Mouse (Mus musculus): Measurements from ENCODE around the gene Disc1. TPM values are rescaled to one million over a fixed set of nuclear protein-coding genes. Genes with fewer than 3 reads are reported as not detected.

Gene Disc1
- polyA plus RNA-seq, 1 experiment = 0.12 TPM

DNA sequence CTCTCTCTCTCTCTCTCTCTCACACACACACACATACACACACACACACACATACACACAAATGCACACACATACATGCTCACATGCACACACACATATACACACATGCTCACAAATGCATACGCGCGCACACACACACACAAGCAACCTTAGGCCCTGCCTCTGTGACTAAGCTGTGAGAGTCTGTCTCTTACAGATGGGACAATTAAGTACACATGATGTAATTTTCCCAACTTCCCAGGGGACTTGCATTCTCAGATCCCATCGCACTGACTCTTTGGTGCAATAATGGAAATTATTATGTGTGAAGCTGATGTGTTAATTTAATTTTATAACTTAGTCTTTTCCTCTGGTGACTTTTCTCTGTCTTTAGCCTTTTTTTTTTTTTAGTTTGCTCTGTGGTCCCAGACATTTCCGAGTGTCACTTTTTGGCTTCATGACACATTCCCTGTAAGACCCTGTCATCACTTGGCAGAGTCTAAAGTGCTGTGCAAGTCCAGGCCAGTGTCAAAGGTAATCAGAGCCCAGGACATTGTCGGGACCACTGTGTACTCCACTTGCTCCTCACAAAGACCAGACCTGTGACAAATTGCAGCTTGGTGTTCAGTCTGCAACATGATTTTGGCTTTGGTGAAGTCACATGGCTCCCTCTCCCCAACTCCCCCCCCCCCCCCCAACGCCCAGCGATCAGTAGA, 205.0 kb downstream of the Disc1 start:
- TF ChIP-seq MYOG (IDR thresholded peaks at IDR 0.05; ENCODE audit: control insufficient read depth, extremely low read depth, insufficient read length) = no peak
- TF ChIP-seq MYOD1 (IDR thresholded peaks at IDR 0.05; ENCODE audit: control insufficient read depth, insufficient read length, low read depth) = no peak
- TF ChIP-seq MAX (IDR thresholded peaks at IDR 0.05) = no peak
- no peak for TF ChIP-seq USF1 (IDR thresholded peaks at IDR 0.05; ENCODE audit: low read depth)
- TF ChIP-seq FOSL1 (IDR thresholded peaks at IDR 0.05; ENCODE audit: insufficient read depth, low read length, poor library complexity, severe bottlenecking) = no peak
- TF ChIP-seq CTCF (IDR thresholded peaks at IDR 0.05; ENCODE audit: control insufficient read depth, insufficient read depth, insufficient read length) = no peak
- no peak for TF ChIP-seq CEBPB (IDR thresholded peaks at IDR 0.05; ENCODE audit: low read depth)
- H3ac ChIP-seq (ENCODE audit: control insufficient read depth, insufficient read length, low read depth) = no peak overlapping the region
- no peaks in the 10 kb centered on the region for H3K36me3 ChIP-seq (ENCODE audit: control insufficient read depth, insufficient read depth)
- no peaks in the 10 kb centered on the region for H3K79me3 ChIP-seq (ENCODE audit: low read depth)
- no peaks in the 10 kb centered on the region for H3K27me3 ChIP-seq (ENCODE audit: control insufficient read depth, insufficient read depth, insufficient read length)
- no peak overlapping the region for H3K4me3 ChIP-seq (ENCODE audit: insufficient read depth, poor library complexity, severe bottlenecking)
- no peaks in the 10 kb centered on the region for H3K79me2 ChIP-seq (ENCODE audit: control insufficient read depth, insufficient read depth)

DNA sequence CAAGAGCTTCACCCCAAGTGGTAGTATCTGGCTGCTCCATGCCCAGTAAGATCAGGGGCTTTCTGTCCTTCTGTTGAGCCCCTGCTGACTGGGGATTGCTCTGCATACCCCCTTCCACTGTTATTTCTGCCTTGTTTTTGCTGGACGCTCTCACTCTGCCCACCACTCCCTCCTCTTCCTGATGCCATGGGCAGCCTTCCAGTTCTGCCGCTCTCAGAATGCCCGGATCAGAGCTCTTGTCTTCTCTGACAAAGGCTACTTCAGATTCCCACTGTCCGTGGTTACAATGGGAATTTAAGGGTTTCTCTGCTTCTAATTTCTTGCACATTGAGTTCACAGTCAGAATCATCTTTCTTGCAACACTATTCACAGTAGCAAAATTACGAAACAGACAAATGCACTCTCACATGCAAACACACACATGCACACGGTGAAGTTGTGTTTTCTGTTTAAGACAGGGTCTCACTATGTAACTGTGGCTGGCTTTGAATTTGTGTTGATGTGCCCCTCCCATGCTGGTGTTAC, 214.2 kb downstream of the Disc1 start:
- Histone ChIP-seq H3K4me3 (ENCODE audit: insufficient read depth, poor library complexity, severe bottlenecking) (no peak overlapping the region), H3ac (ENCODE audit: control insufficient read depth, insufficient read length, low read depth) (no peak overlapping the region), H3K36me3 (ENCODE audit: control insufficient read depth, insufficient read depth) (no peaks in the 10 kb centered on the region), H3K27me3 (ENCODE audit: control insufficient read depth, insufficient read depth, insufficient read length) (no peaks in the 10 kb centered on the region), H3K79me2 (ENCODE audit: control insufficient read depth, insufficient read depth) (no peaks in the 10 kb centered on the region), H3K79me3 (ENCODE audit: low read depth) (no peaks in the 10 kb centered on the region)
- TF ChIP-seq MYOD1 (IDR thresholded peaks at IDR 0.05; ENCODE audit: control insufficient read depth, insufficient read length, low read depth) (no peak), CTCF (IDR thresholded peaks at IDR 0.05; ENCODE audit: control insufficient read depth, insufficient read depth, insufficient read length) (no peak), FOSL1 (IDR thresholded peaks at IDR 0.05; ENCODE audit: insufficient read depth, low read length, poor library complexity, severe bottlenecking) (no peak), MAX (IDR thresholded peaks at IDR 0.05) (no peak), CEBPB (IDR thresholded peaks at IDR 0.05; ENCODE audit: low read depth) (no peak), USF1 (IDR thresholded peaks at IDR 0.05; ENCODE audit: low read depth) (no peak), MYOG (IDR thresholded peaks at IDR 0.05; ENCODE audit: control insufficient read depth, extremely low read depth, insufficient read length) (no peak)

DNA sequence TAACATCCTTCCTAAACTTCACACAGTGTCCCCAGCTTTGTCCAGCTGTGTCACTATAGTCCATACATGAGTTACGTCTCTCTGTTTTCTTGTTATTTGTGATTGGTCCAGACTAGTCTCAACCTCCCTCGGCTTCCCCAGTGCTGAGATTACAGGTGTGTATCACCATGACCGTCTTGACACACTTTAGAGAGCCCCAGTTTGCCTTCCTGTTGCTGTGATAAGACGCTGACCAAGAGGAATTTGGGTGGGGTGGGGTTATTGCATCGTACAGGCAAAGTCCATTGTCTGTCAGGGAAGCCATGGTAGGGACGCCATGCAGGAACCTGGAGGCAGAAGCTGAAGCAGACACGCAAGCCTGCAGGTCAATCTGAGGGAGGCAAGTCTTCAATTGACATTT, 216.3 kb downstream of the Disc1 start:
- H3K79me2 ChIP-seq (ENCODE audit: control insufficient read depth, insufficient read depth) = no peaks in the 10 kb centered on the region
- H3K4me3 ChIP-seq (ENCODE audit: insufficient read depth, poor library complexity, severe bottlenecking) = no peak overlapping the region
- no peaks in the 10 kb centered on the region for H3K79me3 ChIP-seq (ENCODE audit: low read depth)
- H3ac ChIP-seq (ENCODE audit: control insufficient read depth, insufficient read length, low read depth) = no peak overlapping the region
- H3K27me3 ChIP-seq (ENCODE audit: control insufficient read depth, insufficient read depth, insufficient read length) = no peaks in the 10 kb centered on the region
- TF ChIP-seq CEBPB (IDR thresholded peaks at IDR 0.05; ENCODE audit: low read depth) = no peak
- TF ChIP-seq MAX (IDR thresholded peaks at IDR 0.05) = no peak
- TF ChIP-seq MYOD1 (IDR thresholded peaks at IDR 0.05; ENCODE audit: control insufficient read depth, insufficient read length, low read depth) = no peak
- TF ChIP-seq CTCF (IDR thresholded peaks at IDR 0.05; ENCODE audit: control insufficient read depth, insufficient read depth, insufficient read length) = no peak
- TF ChIP-seq USF1 (IDR thresholded peaks at IDR 0.05; ENCODE audit: low read depth) = no peak
- TF ChIP-seq FOSL1 (IDR thresholded peaks at IDR 0.05; ENCODE audit: insufficient read depth, low read length, poor library complexity, severe bottlenecking) = no peak
- TF ChIP-seq MYOG (IDR thresholded peaks at IDR 0.05; ENCODE audit: control insufficient read depth, extremely low read depth, insufficient read length) = no peak
- no peaks in the 10 kb centered on the region for H3K36me3 ChIP-seq (ENCODE audit: control insufficient read depth, insufficient read depth)

DNA sequence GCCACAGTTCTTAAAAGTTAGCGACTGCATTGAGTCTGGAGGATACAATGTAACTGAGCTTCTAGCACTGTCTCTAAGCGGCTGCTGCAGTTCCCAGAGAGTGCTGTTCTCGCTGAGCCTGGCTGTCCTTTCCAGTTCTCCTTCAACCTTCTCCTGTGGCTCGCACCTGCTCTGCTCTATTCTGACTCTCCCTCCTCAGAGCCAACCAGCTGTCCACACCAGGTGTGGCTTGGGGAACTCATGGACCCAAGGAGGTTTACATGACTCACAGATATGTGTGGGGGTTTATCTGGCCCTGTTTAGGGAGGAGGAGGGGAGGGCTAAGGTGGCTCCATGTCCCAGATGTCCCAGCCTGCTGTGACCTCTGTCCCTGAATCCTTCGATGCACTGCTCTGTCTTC, 217.4 kb downstream of the Disc1 start:
- Histone ChIP-seq H3K36me3 (ENCODE audit: control insufficient read depth, insufficient read depth) (no peaks in the 10 kb centered on the region), H3K79me2 (ENCODE audit: control insufficient read depth, insufficient read depth) (no peaks in the 10 kb centered on the region), H3K27me3 (ENCODE audit: control insufficient read depth, insufficient read depth, insufficient read length) (no peaks in the 10 kb centered on the region), H3ac (ENCODE audit: control insufficient read depth, insufficient read length, low read depth) (no peak overlapping the region), H3K4me3 (ENCODE audit: insufficient read depth, poor library complexity, severe bottlenecking) (no peak overlapping the region), H3K79me3 (ENCODE audit: low read depth) (no peaks in the 10 kb centered on the region)
- TF ChIP-seq CTCF (IDR thresholded peaks at IDR 0.05; ENCODE audit: control insufficient read depth, insufficient read depth, insufficient read length) (no peak), FOSL1 (IDR thresholded peaks at IDR 0.05; ENCODE audit: insufficient read depth, low read length, poor library complexity, severe bottlenecking) (no peak), USF1 (IDR thresholded peaks at IDR 0.05; ENCODE audit: low read depth) (no peak), MYOD1 (IDR thresholded peaks at IDR 0.05; ENCODE audit: control insufficient read depth, insufficient read length, low read depth) (no peak), MAX (IDR thresholded peaks at IDR 0.05) (no peak), CEBPB (IDR thresholded peaks at IDR 0.05; ENCODE audit: low read depth) (no peak), MYOG (IDR thresholded peaks at IDR 0.05; ENCODE audit: control insufficient read depth, extremely low read depth, insufficient read length) (no peak)

DNA sequence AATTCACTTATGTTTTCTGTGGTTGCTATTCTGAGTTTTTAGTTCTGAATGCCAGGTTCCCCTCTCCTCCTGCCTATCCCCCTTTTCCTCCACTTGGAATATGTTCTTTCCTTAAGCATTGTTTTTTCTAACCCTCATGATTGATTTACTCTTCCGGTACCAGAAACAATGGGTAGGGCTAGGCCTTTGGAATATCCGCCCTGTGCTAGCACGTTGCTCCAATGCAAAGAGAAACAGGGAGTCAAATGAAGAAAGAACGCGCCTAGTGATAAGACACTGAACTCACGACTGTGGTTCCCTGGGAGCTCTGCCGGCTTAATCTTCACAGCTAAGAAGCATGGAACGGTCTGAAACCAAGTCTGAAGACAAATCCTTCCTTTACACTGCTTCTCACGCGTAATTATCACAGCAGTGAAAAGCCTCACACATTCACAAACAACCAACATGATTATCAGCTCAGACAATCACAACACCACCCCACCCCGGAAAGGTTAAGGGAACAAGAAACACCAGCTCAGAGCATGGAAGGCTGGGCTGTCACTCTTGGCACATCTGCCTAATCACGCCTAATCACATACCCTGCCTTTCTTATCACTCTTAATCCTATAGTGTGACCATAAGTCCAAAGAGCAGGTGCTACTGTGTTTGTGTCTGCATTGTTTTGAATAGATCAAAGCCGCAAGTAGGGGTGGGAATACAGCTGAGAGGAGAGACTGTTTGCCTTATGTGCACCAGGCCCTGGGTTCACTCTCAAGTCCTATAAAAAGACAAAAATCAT, 218.3 kb downstream of the Disc1 start:
- Histone ChIP-seq H3K4me3 (ENCODE audit: insufficient read depth, poor library complexity, severe bottlenecking) (no peak overlapping the region), H3K27me3 (ENCODE audit: control insufficient read depth, insufficient read depth, insufficient read length) (no peaks in the 10 kb centered on the region), H3K79me3 (ENCODE audit: low read depth) (no peaks in the 10 kb centered on the region), H3ac (ENCODE audit: control insufficient read depth, insufficient read length, low read depth) (no peak overlapping the region), H3K79me2 (ENCODE audit: control insufficient read depth, insufficient read depth) (no peaks in the 10 kb centered on the region), H3K36me3 (ENCODE audit: control insufficient read depth, insufficient read depth) (no peaks in the 10 kb centered on the region)
- TF ChIP-seq FOSL1 (IDR thresholded peaks at IDR 0.05; ENCODE audit: insufficient read depth, low read length, poor library complexity, severe bottlenecking) (no peak), MAX (IDR thresholded peaks at IDR 0.05) (no peak)
